Mouse (Mus musculus): ENCODE measurements at regions not wholly inside any gene's neighbourhood (a gene's known extent, or its start where the extent isn't known, plus 50 kb on each side); places are given as distances from the start of the nearest gene placed in this dataset.
A peak's percentile ranks its signal among the peaks of the same experiment; 100 is the strongest.

DNA sequence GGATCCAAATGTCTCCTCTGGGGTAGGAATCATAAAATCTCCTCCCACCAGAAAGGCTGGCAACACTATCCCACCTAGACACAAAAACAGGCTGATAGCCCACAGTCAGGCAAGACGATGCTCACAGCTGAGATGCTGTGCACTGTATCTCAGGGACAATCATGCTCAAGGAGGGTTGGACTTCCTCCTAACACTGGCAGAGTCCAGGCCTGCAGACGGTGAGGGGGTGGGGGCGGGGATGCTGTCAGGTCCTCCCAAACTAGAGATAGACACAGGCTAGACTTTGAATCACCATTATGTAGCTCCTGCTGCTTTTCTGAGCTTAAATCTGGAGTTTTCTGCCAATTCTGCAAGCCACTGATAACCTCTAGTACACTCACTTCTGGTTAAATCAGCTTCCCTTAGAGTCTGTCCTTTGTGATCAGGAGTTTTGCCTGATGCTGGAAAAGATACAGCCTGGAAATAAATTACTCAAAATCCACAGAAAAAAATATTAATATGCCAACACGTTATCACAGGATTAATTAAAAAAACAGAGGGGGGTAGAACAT lies 445.1 kb upstream of the Smim15 start:
- no peak overlapping the region for H3K9ac ChIP-seq (replicated peaks; ENCODE audit: low read length)
- ATAC-seq (ENCODE audit: low FRiP score, low TSS enrichment): no peak
- no peaks in the 10 kb centered on the region for H3K36me3 ChIP-seq (ENCODE audit: insufficient read depth, low read length)
- no peak overlapping the region for H3K4me3 ChIP-seq (ENCODE audit: low read length)
- 50% methylated on average over 4 of the region's 4 CpGs for WGBS
- H3K4me2 ChIP-seq (replicated peaks; ENCODE audit: low read depth, low read length): no peak overlapping the region
- H3K27ac ChIP-seq (ENCODE audit: low read length): no peak overlapping the region
- peaks cover 10% of the 10 kb centered on the region; the same call in 1 of the 2 replicates for H3K9me3 ChIP-seq (ENCODE audit: low read length)
- H3K4me1 ChIP-seq (ENCODE audit: insufficient read depth, low read length): peaks cover 16% of the 10 kb centered on the region
- no peaks in the 10 kb centered on the region for H3K27me3 ChIP-seq (ENCODE audit: insufficient read depth, low read length)

GRCm38 (mm10) chr13:107598391-107598790 lies 445.9 kb upstream of the Smim15 start:
- Histone ChIP-seq H3K27ac (ENCODE audit: low read length) (no peak overlapping the region), H3K36me3 (ENCODE audit: insufficient read depth, low read length) (no peaks in the 10 kb centered on the region), H3K4me3 (ENCODE audit: low read length) (no peak overlapping the region), H3K9me3 (ENCODE audit: low read length) (peaks cover 3% of the 10 kb centered on the region; the same call in 1 of the 2 replicates), H3K9ac (replicated peaks; ENCODE audit: low read length) (no peak overlapping the region), H3K4me2 (replicated peaks; ENCODE audit: low read depth, low read length) (no peak overlapping the region), H3K4me1 (ENCODE audit: insufficient read depth, low read length) (peaks cover 16% of the 10 kb centered on the region), H3K27me3 (ENCODE audit: insufficient read depth, low read length) (no peaks in the 10 kb centered on the region)
- WGBS: 67% methylated on average over 1 of the region's 1 CpGs
- no peak for ATAC-seq (ENCODE audit: low FRiP score, low TSS enrichment)

- no peak for ATAC-seq (ENCODE audit: low FRiP score, low TSS enrichment)
- Histone ChIP-seq H3K27me3 (ENCODE audit: insufficient read depth, low read length) (no peaks in the 10 kb centered on the region), H3K9ac (replicated peaks; ENCODE audit: low read length) (no peak overlapping the region), H3K9me3 (ENCODE audit: low read length) (no peaks in the 10 kb centered on the region), H3K4me3 (ENCODE audit: low read length) (no peak overlapping the region), H3K27ac (ENCODE audit: low read length) (no peak overlapping the region), H3K36me3 (ENCODE audit: insufficient read depth, low read length) (no peaks in the 10 kb centered on the region), H3K4me2 (replicated peaks; ENCODE audit: low read depth, low read length) (no peak overlapping the region), H3K4me1 (ENCODE audit: insufficient read depth, low read length) (peaks cover 16% of the 10 kb centered on the region)
- 61% methylated on average over 2 of the region's 2 CpGs for WGBS
Observed at GRCm38 (mm10) chr13:107597217-107597616, 447.0 kb upstream of the Smim15 start.

DNA sequence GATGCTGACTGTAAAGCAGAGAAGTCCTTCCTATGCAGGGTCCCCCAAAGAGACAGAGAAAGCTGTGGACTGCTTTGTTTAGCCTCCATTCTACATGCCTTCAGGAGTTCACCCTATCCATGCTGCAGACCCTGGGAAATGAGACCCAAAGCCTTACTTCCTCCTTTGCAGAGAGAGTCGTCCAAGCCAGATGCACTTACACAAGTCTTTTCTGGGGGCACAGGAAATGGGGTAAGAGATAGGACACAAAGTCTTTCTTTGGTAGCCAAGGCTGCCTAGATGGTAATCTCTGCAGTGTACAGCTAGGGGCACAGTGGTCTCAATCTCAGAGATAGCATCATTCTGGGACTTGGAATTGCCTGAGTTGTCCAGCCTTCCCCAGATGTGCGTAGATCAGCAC lies 448.1 kb upstream of the Smim15 start:
- H3K27me3 ChIP-seq (ENCODE audit: insufficient read depth, low read length): no peaks in the 10 kb centered on the region
- no peak overlapping the region for H3K4me2 ChIP-seq (replicated peaks; ENCODE audit: low read depth, low read length)
- WGBS: 64% methylated on average over 2 of the region's 2 CpGs
- no peaks in the 10 kb centered on the region for H3K9me3 ChIP-seq (ENCODE audit: low read length)
- H3K4me3 ChIP-seq (ENCODE audit: low read length): no peak overlapping the region
- H3K4me1 ChIP-seq (ENCODE audit: insufficient read depth, low read length): peaks cover 16% of the 10 kb centered on the region
- no peaks in the 10 kb centered on the region for H3K36me3 ChIP-seq (ENCODE audit: insufficient read depth, low read length)
- H3K27ac ChIP-seq (ENCODE audit: low read length): no peak overlapping the region
- no peak overlapping the region for H3K9ac ChIP-seq (replicated peaks; ENCODE audit: low read length)
- ATAC-seq (ENCODE audit: low FRiP score, low TSS enrichment): no peak

DNA sequence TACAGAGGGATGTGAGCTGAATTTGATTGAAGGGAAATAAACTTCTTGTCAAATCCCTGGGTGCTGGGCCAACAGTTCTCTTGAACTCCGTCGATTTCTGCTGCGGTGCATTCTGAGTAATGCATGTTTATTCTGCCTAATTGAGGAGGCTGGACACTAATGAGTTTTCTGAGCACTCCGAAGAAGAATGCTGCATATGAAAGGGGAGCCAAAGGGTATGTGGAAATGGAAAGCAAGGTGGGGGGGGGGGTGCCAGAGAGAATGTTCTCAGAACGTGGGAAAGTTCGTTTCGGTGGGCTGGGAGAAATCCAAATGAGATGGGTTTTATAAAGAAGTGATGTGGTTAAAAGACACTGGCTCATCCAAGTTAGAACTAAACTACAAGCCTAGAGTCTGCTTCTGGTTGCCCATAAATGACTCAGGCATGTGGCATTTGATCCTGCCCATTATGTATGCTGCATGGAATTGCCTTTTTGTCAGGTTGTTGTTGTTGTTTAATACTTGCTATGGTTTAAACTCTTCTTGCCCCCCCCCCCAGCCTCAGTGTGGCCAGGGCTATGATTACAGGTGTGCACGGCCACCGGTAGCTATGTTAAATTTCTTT lies 455.7 kb upstream of the Smim15 start:
- no peak overlapping the region for H3K9ac ChIP-seq (replicated peaks; ENCODE audit: low read length)
- peaks cover 4% of the 10 kb centered on the region; the same call in 1 of the 2 replicates for H3K4me1 ChIP-seq (ENCODE audit: insufficient read depth, low read length)
- no peaks in the 10 kb centered on the region for H3K27me3 ChIP-seq (ENCODE audit: insufficient read depth, low read length)
- H3K4me2 ChIP-seq (replicated peaks; ENCODE audit: low read depth, low read length): no peak overlapping the region
- no peak overlapping the region for H3K4me3 ChIP-seq (ENCODE audit: low read length)
- 56% methylated on average over 9 of the region's 9 CpGs for WGBS
- no peaks in the 10 kb centered on the region for H3K36me3 ChIP-seq (ENCODE audit: insufficient read depth, low read length)
- no peak for ATAC-seq (ENCODE audit: low FRiP score, low TSS enrichment)
- no peak overlapping the region for H3K27ac ChIP-seq (ENCODE audit: low read length)
- no peaks in the 10 kb centered on the region for H3K9me3 ChIP-seq (ENCODE audit: low read length)

GRCm38 (mm10) chr13:107587678-107588077 lies 456.6 kb upstream of the Smim15 start:
- Histone ChIP-seq H3K36me3 (ENCODE audit: insufficient read depth, low read length) (no peaks in the 10 kb centered on the region), H3K9ac (replicated peaks; ENCODE audit: low read length) (no peak overlapping the region), H3K4me3 (ENCODE audit: low read length) (no peak overlapping the region), H3K27ac (ENCODE audit: low read length) (no peak overlapping the region), H3K4me2 (replicated peaks; ENCODE audit: low read depth, low read length) (no peak overlapping the region), H3K27me3 (ENCODE audit: insufficient read depth, low read length) (no peaks in the 10 kb centered on the region), H3K4me1 (ENCODE audit: insufficient read depth, low read length) (peaks cover 4% of the 10 kb centered on the region; the same call in 1 of the 2 replicates), H3K9me3 (ENCODE audit: low read length) (no peaks in the 10 kb centered on the region)
- 0 out of 2 replicates have a peak, but pooled peaks have one; percentile 54 for ATAC-seq (ENCODE audit: low FRiP score, low TSS enrichment)
- 25% methylated on average over 8 of the region's 8 CpGs for WGBS

- 78% methylated on average over 9 of the region's 9 CpGs for WGBS
- no peak for ATAC-seq (ENCODE audit: low FRiP score, low TSS enrichment)
Observed at GRCm38 (mm10) chr13:107585936-107586335, 458.3 kb upstream of the Smim15 start.

GRCm38 (mm10) chr13:107585353-107585752 lies 458.9 kb upstream of the Smim15 start:
- peaks cover 4% of the 10 kb centered on the region; the same call in 1 of the 2 replicates for H3K4me1 ChIP-seq (ENCODE audit: insufficient read depth, low read length)

More at GRCm38 (mm10) chr13:107585936-107586335, 458.3 kb upstream of the Smim15 start:
- Histone ChIP-seq H3K4me3 (ENCODE audit: low read length) (no peak overlapping the region), H3K4me2 (replicated peaks; ENCODE audit: low read depth, low read length) (no peak overlapping the region), H3K36me3 (ENCODE audit: insufficient read depth, low read length) (no peaks in the 10 kb centered on the region), H3K4me1 (ENCODE audit: insufficient read depth, low read length) (peaks cover 4% of the 10 kb centered on the region; the same call in 1 of the 2 replicates), H3K27me3 (ENCODE audit: insufficient read depth, low read length) (no peaks in the 10 kb centered on the region), H3K9me3 (ENCODE audit: low read length) (no peaks in the 10 kb centered on the region), H3K9ac (replicated peaks; ENCODE audit: low read length) (no peak overlapping the region), H3K27ac (ENCODE audit: low read length) (no peak overlapping the region)

GRCm38 (mm10) chr13:107578968-107579367 lies 465.3 kb upstream of the Smim15 start:
- Histone ChIP-seq H3K9ac (replicated peaks; ENCODE audit: low read length) (no peak overlapping the region), H3K4me1 (ENCODE audit: insufficient read depth, low read length) (no peaks in the 10 kb centered on the region), H3K36me3 (ENCODE audit: insufficient read depth, low read length) (no peaks in the 10 kb centered on the region), H3K9me3 (ENCODE audit: low read length) (no peaks in the 10 kb centered on the region), H3K4me3 (ENCODE audit: low read length) (no peak overlapping the region), H3K27ac (ENCODE audit: low read length) (no peak overlapping the region), H3K4me2 (replicated peaks; ENCODE audit: low read depth, low read length) (no peak overlapping the region), H3K27me3 (ENCODE audit: insufficient read depth, low read length) (no peaks in the 10 kb centered on the region)
- WGBS: 93% methylated on average over 6 of the region's 6 CpGs
- ATAC-seq (ENCODE audit: low FRiP score, low TSS enrichment): no peak

More at GRCm38 (mm10) chr13:107585353-107585752, 458.9 kb upstream of the Smim15 start:
- Histone ChIP-seq H3K27me3 (ENCODE audit: insufficient read depth, low read length) (no peaks in the 10 kb centered on the region), H3K27ac (ENCODE audit: low read length) (no peak overlapping the region), H3K4me3 (ENCODE audit: low read length) (no peak overlapping the region), H3K4me2 (replicated peaks; ENCODE audit: low read depth, low read length) (no peak overlapping the region), H3K9me3 (ENCODE audit: low read length) (no peaks in the 10 kb centered on the region), H3K36me3 (ENCODE audit: insufficient read depth, low read length) (no peaks in the 10 kb centered on the region), H3K9ac (replicated peaks; ENCODE audit: low read length) (no peak overlapping the region)
- 42% methylated on average over 4 of the region's 4 CpGs for WGBS
- no peak for ATAC-seq (ENCODE audit: low FRiP score, low TSS enrichment)

GRCm38 (mm10) chr13:107577809-107578208 lies 466.4 kb upstream of the Smim15 start:
- Histone ChIP-seq H3K4me2 (replicated peaks; ENCODE audit: low read depth, low read length) (no peak overlapping the region), H3K9ac (replicated peaks; ENCODE audit: low read length) (no peak overlapping the region), H3K27ac (ENCODE audit: low read length) (no peak overlapping the region), H3K27me3 (ENCODE audit: insufficient read depth, low read length) (no peaks in the 10 kb centered on the region), H3K36me3 (ENCODE audit: insufficient read depth, low read length) (no peaks in the 10 kb centered on the region), H3K4me1 (ENCODE audit: insufficient read depth, low read length) (no peaks in the 10 kb centered on the region), H3K9me3 (ENCODE audit: low read length) (no peaks in the 10 kb centered on the region), H3K4me3 (ENCODE audit: low read length) (no peak overlapping the region)
- WGBS: 79% methylated on average over 8 of the region's 8 CpGs
- no peak for ATAC-seq (ENCODE audit: low FRiP score, low TSS enrichment)

All from kidney, embryonic 16.5 days (tissue).